Mouse (Mus musculus): ENCODE measurements around the gene Fbxl8. TPM values are rescaled to one million over a fixed set of nuclear protein-coding genes. Genes with fewer than 3 reads are reported as not detected.

Fbxl8 gene
- polyA plus RNA-seq, 1 experiment from 2014 or later, result 0.72 TPM

- DNase-seq (no peak), ATAC-seq (ENCODE audit: low FRiP score, low TSS enrichment) (no peak)
- Histone ChIP-seq H3K4me2 (ENCODE audit: low read length) (peak overlapping the region; percentile 84; the same call in 1 of the 2 replicates), H3K9me3 (ENCODE audit: control insufficient read depth, low read length) (no peaks in the 10 kb centered on the region), H3K9ac (replicated peaks; ENCODE audit: low read length) (no peak overlapping the region), H3K4me3 (replicated peaks; ENCODE audit: low read depth, low read length) (peak overlapping the region; percentile 52; the same call in 1 of the 2 replicates), H3K27me3 (ENCODE audit: control insufficient read depth, insufficient read depth, low read length) (peaks cover 97% of the 10 kb centered on the region), H3K36me3 (ENCODE audit: control insufficient read depth, insufficient read depth, low read length) (no peaks in the 10 kb centered on the region), H3K4me1 (ENCODE audit: control insufficient read depth, insufficient read depth, low read length) (peaks cover 14% of the 10 kb centered on the region), H3K27ac (replicated peaks; ENCODE audit: low read depth, low read length) (no peak overlapping the region)
- 18% methylated on average over 10 of the region's 10 CpGs for WGBS
These were observed 680 bp downstream of the Fbxl8 start for GRCm38 (mm10) chr8:105265128-105265527.

DNA sequence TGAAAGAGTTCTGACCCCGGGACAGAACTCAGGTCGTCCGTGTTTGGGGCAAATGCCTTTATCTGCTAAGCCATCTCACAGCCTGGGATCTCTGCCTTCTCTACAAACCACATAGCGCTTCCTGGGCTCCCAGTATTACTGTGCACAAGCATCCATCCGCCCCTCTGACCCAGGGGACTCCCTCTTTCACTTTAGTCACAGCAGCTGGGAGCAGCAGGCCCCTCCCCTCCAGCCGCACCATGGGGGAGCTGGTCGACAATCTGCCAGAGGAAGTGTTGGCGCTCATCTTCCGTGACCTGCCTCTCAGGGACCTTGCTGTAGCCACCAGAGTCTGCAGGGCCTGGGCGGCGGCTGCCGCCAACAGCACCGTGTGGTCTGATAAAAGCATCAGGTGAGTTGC, 2.3 kb downstream of the Fbxl8 start:
- no peak overlapping the region for H3K4me3 ChIP-seq (replicated peaks; ENCODE audit: low read depth, low read length)
- H3K27ac ChIP-seq (replicated peaks; ENCODE audit: low read depth, low read length), result no peak overlapping the region
- 5% methylated on average over 13 of the region's 13 CpGs for WGBS
- no peak overlapping the region for H3K4me2 ChIP-seq (ENCODE audit: low read length)
- no peaks in the 10 kb centered on the region for H3K9me3 ChIP-seq (ENCODE audit: control insufficient read depth, low read length)
- no peak for ATAC-seq (ENCODE audit: low FRiP score, low TSS enrichment)
- H3K36me3 ChIP-seq (ENCODE audit: control insufficient read depth, insufficient read depth, low read length), result no peaks in the 10 kb centered on the region
- H3K9ac ChIP-seq (replicated peaks; ENCODE audit: low read length), result no peak overlapping the region
- H3K4me1 ChIP-seq (ENCODE audit: control insufficient read depth, insufficient read depth, low read length), result peaks cover 14% of the 10 kb centered on the region
- peaks cover 97% of the 10 kb centered on the region for H3K27me3 ChIP-seq (ENCODE audit: control insufficient read depth, insufficient read depth, low read length)
- no peak for DNase-seq

DNA sequence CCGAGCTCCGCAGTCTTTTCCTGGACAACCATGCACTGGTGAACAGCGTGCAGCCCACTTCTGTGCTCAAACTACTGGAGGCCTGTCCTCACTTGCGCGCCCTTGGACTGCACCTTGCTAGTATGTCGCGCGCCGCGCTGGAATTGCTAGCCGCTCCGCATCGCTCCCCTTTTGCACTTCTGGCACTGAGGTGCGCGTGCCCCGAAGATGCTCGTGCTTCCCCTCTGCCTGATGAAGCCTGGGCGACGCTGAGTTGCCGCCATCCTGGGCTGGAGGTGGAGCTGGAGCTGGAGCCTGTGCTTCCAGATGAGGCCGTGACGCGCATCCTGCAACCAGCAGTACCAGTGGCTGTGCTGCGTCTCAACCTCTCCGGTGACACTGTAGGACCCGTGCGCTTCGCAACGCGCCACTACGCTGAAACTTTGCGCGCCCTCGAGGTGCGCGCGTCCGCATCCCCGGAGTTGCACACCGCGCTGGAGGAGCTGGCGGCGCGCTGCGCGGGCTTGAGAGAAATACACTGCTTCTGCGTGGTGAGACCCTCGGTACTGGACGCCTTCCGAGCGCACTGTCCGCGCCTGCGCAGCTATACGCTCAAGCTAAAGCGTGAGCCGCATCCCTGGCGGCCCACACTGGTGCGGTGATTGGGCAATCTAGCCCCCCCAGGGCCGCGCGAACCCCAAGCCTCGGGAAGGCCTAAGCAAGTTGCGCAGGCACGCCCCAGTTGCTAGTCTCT, 4.1 kb downstream of the Fbxl8 start:
- peaks cover 99% of the 10 kb centered on the region for H3K27me3 ChIP-seq (ENCODE audit: control insufficient read depth, insufficient read depth, low read length)
- H3K4me3 ChIP-seq (replicated peaks; ENCODE audit: low read depth, low read length), result peak overlapping the region; percentile 44
- peak overlapping the region; percentile 49; the same call in 1 of the 2 replicates for H3K27ac ChIP-seq (replicated peaks; ENCODE audit: low read depth, low read length)
- ATAC-seq (ENCODE audit: low FRiP score, low TSS enrichment), result peak; percentile 84
- no peaks in the 10 kb centered on the region for H3K9me3 ChIP-seq (ENCODE audit: control insufficient read depth, low read length)
- under 1% methylated on average over 65 of the region's 65 CpGs for WGBS
- no peaks in the 10 kb centered on the region for H3K36me3 ChIP-seq (ENCODE audit: control insufficient read depth, insufficient read depth, low read length)
- peak; percentile 97 for DNase-seq
- H3K4me1 ChIP-seq (ENCODE audit: control insufficient read depth, insufficient read depth, low read length), result peaks cover 14% of the 10 kb centered on the region
- peak overlapping the region; percentile 55 for H3K9ac ChIP-seq (replicated peaks; ENCODE audit: low read length)
- peak overlapping the region; percentile 78 for H3K4me2 ChIP-seq (ENCODE audit: low read length)

- Histone ChIP-seq H3K4me1 (ENCODE audit: control insufficient read depth, insufficient read depth, low read length) (peaks cover 14% of the 10 kb centered on the region), H3K36me3 (ENCODE audit: control insufficient read depth, insufficient read depth, low read length) (no peaks in the 10 kb centered on the region), H3K9me3 (ENCODE audit: control insufficient read depth, low read length) (no peaks in the 10 kb centered on the region), H3K9ac (replicated peaks; ENCODE audit: low read length) (peak overlapping the region; percentile 55), H3K4me3 (replicated peaks; ENCODE audit: low read depth, low read length) (peak overlapping the region; percentile 44), H3K27ac (replicated peaks; ENCODE audit: low read depth, low read length) (0 out of 2 replicates have a peak overlapping the region, but pooled peaks have one; percentile 49), H3K27me3 (ENCODE audit: control insufficient read depth, insufficient read depth, low read length) (peaks cover 99% of the 10 kb centered on the region), H3K4me2 (ENCODE audit: low read length) (peak overlapping the region; percentile 78)
- DNase-seq, result no peak
- peak; percentile 10; the same call in 1 of the 2 replicates for ATAC-seq (ENCODE audit: low FRiP score, low TSS enrichment)
- WGBS, result under 1% methylated on average over 10 of the region's 10 CpGs
These were observed 4.6 kb downstream of the Fbxl8 start for GRCm38 (mm10) chr8:105269075-105269458.

DNA sequence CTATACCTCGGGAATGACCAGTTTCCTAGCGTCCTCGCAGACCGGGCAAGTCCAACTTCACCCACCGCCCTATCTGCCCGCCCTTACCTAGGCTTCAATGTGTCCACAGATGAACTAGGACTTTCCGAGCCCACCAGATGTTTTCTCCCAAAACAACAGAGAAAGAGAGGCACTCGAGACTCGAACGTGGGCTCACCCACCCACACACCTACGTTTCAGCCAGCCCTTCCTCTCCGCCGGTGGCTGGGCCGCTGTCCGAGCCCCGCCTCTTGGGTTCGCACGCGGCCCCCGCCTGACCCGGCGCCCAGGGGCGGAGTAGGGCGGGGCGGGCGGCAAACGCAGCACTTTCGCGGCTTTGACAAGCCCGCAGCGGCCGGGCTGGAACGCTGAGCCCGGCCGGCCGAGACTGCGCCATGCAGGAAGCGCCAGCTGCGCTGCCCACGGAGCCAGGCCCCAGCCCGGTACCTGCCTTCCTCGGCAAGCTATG, 5.1 kb downstream of the Fbxl8 start, which contains the start of gene Hsf4:
Gene Hsf4 (plus strand): TSS at position 341 of the 487 bp plus-strand sequence.
- Histone ChIP-seq H3K4me2 (ENCODE audit: low read length) (peak within 1 kb of the TSS; percentile 78), H3K4me3 (replicated peaks; ENCODE audit: low read depth, low read length) (peak within 1 kb of the TSS; percentile 44), H3K4me1 (ENCODE audit: control insufficient read depth, insufficient read depth, low read length) (peaks cover 14% of the 10 kb centered on the region), H3K9me3 (ENCODE audit: control insufficient read depth, low read length) (no peaks in the 10 kb centered on the region), H3K27me3 (ENCODE audit: control insufficient read depth, insufficient read depth, low read length) (peaks cover 99% of the 10 kb centered on the region), H3K36me3 (ENCODE audit: control insufficient read depth, insufficient read depth, low read length) (no peaks in the 10 kb centered on the region), H3K27ac (replicated peaks; ENCODE audit: low read depth, low read length) (peak within 1 kb of the TSS; percentile 49; the same call in 1 of the 2 replicates), H3K9ac (replicated peaks; ENCODE audit: low read length) (peak within 1 kb of the TSS; percentile 55)
- ATAC-seq (ENCODE audit: low FRiP score, low TSS enrichment), result no peak
- peak; percentile 31 for DNase-seq
- whole genome bisulfite sequencing, result under 1% methylated on average over 42 of the region's 42 CpGs

DNA sequence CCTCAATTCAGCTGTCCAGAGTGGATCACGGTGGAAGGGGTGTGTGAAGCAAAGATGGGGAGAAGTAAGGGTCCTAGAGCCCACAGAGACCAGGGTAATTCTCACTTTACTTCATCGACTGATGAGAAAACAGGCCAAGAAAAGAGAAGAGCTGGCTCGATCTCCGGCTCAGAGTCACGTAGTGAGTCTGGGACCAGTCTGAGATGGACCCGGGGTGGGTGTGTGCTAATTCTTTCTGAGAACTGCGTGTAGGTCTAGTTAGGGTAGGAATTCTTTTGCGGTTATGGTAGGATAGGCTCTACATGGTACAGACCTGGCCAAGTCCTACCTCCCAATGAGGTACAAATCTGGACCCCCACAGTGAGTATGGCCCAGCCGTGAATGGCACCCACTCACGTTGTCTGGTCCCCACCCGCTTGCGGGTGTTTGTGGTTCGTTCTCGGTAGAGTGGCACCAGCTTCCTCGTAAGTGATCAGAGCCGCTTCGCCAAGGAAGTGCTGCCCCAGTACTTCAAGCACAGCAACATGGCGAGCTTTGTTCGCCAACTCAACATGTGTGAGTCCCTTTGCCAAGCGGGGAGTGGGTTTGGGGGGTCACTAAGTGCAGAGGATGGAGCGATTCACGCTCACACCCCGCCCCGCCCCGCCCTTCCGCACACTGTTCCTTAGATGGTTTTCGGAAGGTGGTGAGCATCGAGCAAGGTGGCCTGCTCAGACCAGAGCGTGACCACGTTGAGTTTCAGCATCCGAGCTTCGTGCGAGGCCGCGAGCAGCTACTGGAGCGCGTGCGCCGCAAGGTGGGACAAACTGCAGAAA, 5.9 kb downstream of the Fbxl8 start:
- 2% methylated on average over 39 of the region's 39 CpGs for WGBS
- H3K9ac ChIP-seq (replicated peaks; ENCODE audit: low read length), result no peak overlapping the region
- H3K4me2 ChIP-seq (ENCODE audit: low read length), result peak overlapping the region; percentile 78
- H3K36me3 ChIP-seq (ENCODE audit: control insufficient read depth, insufficient read depth, low read length), result no peaks in the 10 kb centered on the region
- peaks cover 99% of the 10 kb centered on the region for H3K27me3 ChIP-seq (ENCODE audit: control insufficient read depth, insufficient read depth, low read length)
- ATAC-seq (ENCODE audit: low FRiP score, low TSS enrichment) (no peak), DNase-seq (peak; percentile 30)
- H3K4me1 ChIP-seq (ENCODE audit: control insufficient read depth, insufficient read depth, low read length), result peaks cover 15% of the 10 kb centered on the region
- H3K27ac ChIP-seq (replicated peaks; ENCODE audit: low read depth, low read length), result no peak overlapping the region
- peak overlapping the region; percentile 44; the same call in 1 of the 2 replicates for H3K4me3 ChIP-seq (replicated peaks; ENCODE audit: low read depth, low read length)
- H3K9me3 ChIP-seq (ENCODE audit: control insufficient read depth, low read length), result no peaks in the 10 kb centered on the region

GRCm38 (mm10) chr8:105270916-105271186, 6.4 kb downstream of the Fbxl8 start:
- WGBS, result 3% methylated on average over 11 of the region's 11 CpGs
- peaks cover 20% of the 10 kb centered on the region for H3K4me1 ChIP-seq (ENCODE audit: control insufficient read depth, insufficient read depth, low read length)
- H3K36me3 ChIP-seq (ENCODE audit: control insufficient read depth, insufficient read depth, low read length), result no peaks in the 10 kb centered on the region
- no peak for ATAC-seq (ENCODE audit: low FRiP score, low TSS enrichment)
- no peak for DNase-seq
- H3K9ac ChIP-seq (replicated peaks; ENCODE audit: low read length), result no peak overlapping the region
- no peak overlapping the region for H3K27ac ChIP-seq (replicated peaks; ENCODE audit: low read depth, low read length)
- peak overlapping the region; percentile 28; the same call in 1 of the 2 replicates for H3K4me2 ChIP-seq (ENCODE audit: low read length)
- no peaks in the 10 kb centered on the region for H3K9me3 ChIP-seq (ENCODE audit: control insufficient read depth, low read length)
- H3K4me3 ChIP-seq (replicated peaks; ENCODE audit: low read depth, low read length), result no peak overlapping the region
- peaks cover 99% of the 10 kb centered on the region for H3K27me3 ChIP-seq (ENCODE audit: control insufficient read depth, insufficient read depth, low read length)

- Histone ChIP-seq H3K4me1 (ENCODE audit: control insufficient read depth, insufficient read depth, low read length) (peaks cover 18% of the 10 kb centered on the region; the same call in 1 of the 2 replicates), H3K4me3 (replicated peaks; ENCODE audit: low read depth, low read length) (no peak overlapping the region), H3K27ac (replicated peaks; ENCODE audit: low read depth, low read length) (no peak overlapping the region), H3K4me2 (ENCODE audit: low read length) (peak overlapping the region; percentile 72), H3K9ac (replicated peaks; ENCODE audit: low read length) (no peak overlapping the region), H3K27me3 (ENCODE audit: control insufficient read depth, insufficient read depth, low read length) (peaks cover 88% of the 10 kb centered on the region), H3K36me3 (ENCODE audit: control insufficient read depth, insufficient read depth, low read length) (peaks cover 8% of the 10 kb centered on the region; the same call in 1 of the 2 replicates), H3K9me3 (ENCODE audit: control insufficient read depth, low read length) (no peaks in the 10 kb centered on the region)
- 9% methylated on average over 11 of the region's 11 CpGs for WGBS
- DNase-seq (no peak), ATAC-seq (ENCODE audit: low FRiP score, low TSS enrichment) (no peak)
These were observed 10.9 kb downstream of the Fbxl8 start for GRCm38 (mm10) chr8:105275387-105275786.
